Mouse (Mus musculus) CH12.LX (cell line): ENCODE data around the gene Sprr2a3. TPM values are rescaled to one million over a fixed set of nuclear protein-coding genes. Genes with fewer than 3 reads are reported as not detected.

Experiments used
- DNase-seq: peaks from one replicate; pipeline ENCODE4 v3.0.0-alpha.2; 2013; ENCODE audit errors: extremely low read depth
- H3K27ac ChIP-seq: 2 replicates; pipeline ENCODE4 v1.5.1; 2012; ENCODE audit warnings: low read depth, mild to moderate bottlenecking, control low read depth, moderate library complexity; ENCODE audit not compliant: insufficient read depth
- H3K27me3 ChIP-seq: replicated peaks from 2 replicates; pipeline ENCODE3; 2012; ENCODE audit warnings: inconsistent platforms
- H3K36me3 ChIP-seq, 2 experiments: replicated peaks in 1 of 2; 2 replicates each; pipeline versions ENCODE3 to v1.6.1; 2012; ENCODE audit warnings: inconsistent platforms in 1 of 2, low read length in 1 of 2, mild to moderate bottlenecking in 1 of 2, mixed read lengths in 1 of 2, moderate library complexity in 1 of 2; ENCODE audit not compliant: control insufficient read depth in 1 of 2, insufficient read depth in 1 of 2
- H3K4me1 ChIP-seq, 2 experiments: 2 replicates each; pipeline ENCODE4 v1.6.1; 2012; ENCODE audit warnings: inconsistent platforms in 1 of 2, moderate library complexity in 1 of 2; ENCODE audit not compliant: insufficient read depth in 2 of 2, control insufficient read depth in 1 of 2
- H3K4me2 ChIP-seq: 2 replicates; pipeline ENCODE4 v1.6.1; 2012; ENCODE audit warnings: low read depth, mild to moderate bottlenecking, control low read depth; ENCODE audit not compliant: poor library complexity, insufficient read depth, severe bottlenecking
- H3K4me3 ChIP-seq, 3 experiments: fragments of 150-350 bp in 1 of 3; sonication (generic) in 1 of 3; replicated peaks in 1 of 3; 2 replicates each; pipeline versions ENCODE3 to v1.5.1; 2011 to 2012; ENCODE audit warnings: low read depth in 2 of 3, low read length in 2 of 3, mild to moderate bottlenecking in 2 of 3, moderate library complexity in 2 of 3, control low read depth in 1 of 3, improper control_type of control experiment in 1 of 3, inconsistent platforms in 1 of 3, mixed read lengths in 1 of 3; ENCODE audit not compliant: poor library complexity in 1 of 3
- H3K79me2 ChIP-seq: replicated peaks from 2 replicates; pipeline ENCODE4 v1.6.1; 2012; ENCODE audit warnings: mild to moderate bottlenecking, moderate library complexity; ENCODE audit not compliant: control insufficient read depth, poor library complexity, insufficient read depth, severe bottlenecking; ENCODE audit errors: extremely low read depth
- H3K9ac ChIP-seq: 2 replicates; pipeline ENCODE4 v1.6.1; 2012; ENCODE audit warnings: low read depth, mild to moderate bottlenecking, control low read depth, moderate library complexity; ENCODE audit not compliant: insufficient read depth
- H3K9me3 ChIP-seq: replicated peaks from 2 replicates; pipeline ENCODE3; 2012; ENCODE audit warnings: low read length, inconsistent platforms, mixed read lengths
- CHD2 ChIP-seq: IDR thresholded peaks from 2 replicates; pipeline ENCODE4 v1.6.1; 2011; ENCODE audit warnings: low read length, improper control_type of control experiment
- ELF1 ChIP-seq: IDR thresholded peaks from 2 replicates; pipeline ENCODE4 v1.6.1; 2014; ENCODE audit warnings: low read depth, mild to moderate bottlenecking, inconsistent platforms, low read length, improper control_type of control experiment
- EP300 ChIP-seq: IDR thresholded peaks from 2 replicates; pipeline ENCODE4 v1.6.1; 2011; ENCODE audit warnings: low read length, improper control_type of control experiment
- IRF4 ChIP-seq: IDR thresholded peaks from 2 replicates; pipeline ENCODE4 v1.6.1; 2014; ENCODE audit warnings: low read depth, mild to moderate bottlenecking, inconsistent platforms, low read length, improper control_type of control experiment
- KAT2A ChIP-seq: IDR thresholded peaks from 2 replicates; pipeline ENCODE4 v1.6.1; 2012; ENCODE audit warnings: low read length, improper control_type of control experiment, inconsistent platforms; ENCODE audit not compliant: insufficient replicate concordance
- MAZ ChIP-seq: IDR thresholded peaks from 2 replicates; pipeline ENCODE4 v1.6.1; 2012; ENCODE audit warnings: low read depth, mild to moderate bottlenecking, inconsistent platforms, low read length, improper control_type of control experiment, moderate library complexity
- MEF2A ChIP-seq: IDR thresholded peaks from 2 replicates; pipeline ENCODE4 v1.6.1; 2014; ENCODE audit warnings: low read depth, mild to moderate bottlenecking, inconsistent platforms, low read length, improper control_type of control experiment, borderline replicate concordance
- PAX5 ChIP-seq: IDR thresholded peaks from 2 replicates; pipeline ENCODE4 v1.6.1; 2012; ENCODE audit warnings: low read length, inconsistent platforms, mixed read lengths
- RAD21 ChIP-seq: IDR thresholded peaks from 2 replicates; pipeline ENCODE4 v1.6.1; 2011; ENCODE audit warnings: low read depth, mild to moderate bottlenecking, low read length, improper control_type of control experiment, moderate library complexity
- TBP ChIP-seq: conservative IDR thresholded peaks from 2 replicates; pipeline ENCODE4 v1.6.1; 2011; ENCODE audit warnings: low read depth, low read length, improper control_type of control experiment
- USF1 ChIP-seq: IDR thresholded peaks from 2 replicates; pipeline ENCODE4 v1.6.1; 2014; ENCODE audit warnings: low read depth, mild to moderate bottlenecking, inconsistent platforms, low read length, improper control_type of control experiment
- ZMIZ1 ChIP-seq: IDR thresholded peaks from 2 replicates; pipeline ENCODE4 v1.6.1; 2012; ENCODE audit warnings: low read depth, mild to moderate bottlenecking, inconsistent platforms, low read length, improper control_type of control experiment
- dilution Hi-C: fragments of 300-500 bp; cut with MboI; formaldehyde crosslinking; loops from 2 replicates; pipeline ENCODE4 v1.14.3; 2020; ENCODE audit warnings: low sequenced_read_pairs; ENCODE audit not compliant: extremely low pct_unique_long_range_greater_than_20kb, extremely low pct_ligation_motif_present
- in situ Hi-C: fragments of 300-500 bp; cut with MboI; formaldehyde crosslinking; loops from 3 replicates; pipeline ENCODE4 v1.14.3; 2019; ENCODE audit warnings: low sequenced_read_pairs, low pct_ligation_motif_present, low pct_unique_long_range_greater_than_20kb, mixed read lengths
- polyA plus RNA-seq: library from polyadenylated mRNA; unstranded; fragments of >175 nt; gene quantifications from 2 replicates; pipeline ENCODE4 v1.2.1, GENCODE M21; 2012; ENCODE audit warnings: low read depth; ENCODE audit not compliant: insufficient read length
- total RNA-seq, 2 experiments: library from RNA; depleted of rRNA; stranded (reverse); fragments of 300-350 nt in 1 of 2; fragments of >200 nt in 1 of 2; gene quantifications; 2 replicates each; pipeline ENCODE4 v1.2.3; 2012 to 2014

The Sprr2a3 gene
- total and polyA plus RNA-seq, 3 experiments: not detected

- H3K9ac ChIP-seq: no peak overlapping the region
- H3K9me3 ChIP-seq: peaks cover 28% of the 10 kb centered on the region
- H3K4me3 ChIP-seq: no peak overlapping the region
- TF ChIP-seq EP300 (no peak), MEF2A (no peak)
- H3K4me1 ChIP-seq: no peaks in the 10 kb centered on the region
- H3K4me2 ChIP-seq: no peak overlapping the region
- H3K79me2 ChIP-seq: no peaks in the 10 kb centered on the region
- in situ Hi-C loops: no loop called here
- no peak overlapping the region for H3K27ac ChIP-seq
- no peaks in the 10 kb centered on the region for H3K27me3 ChIP-seq
- dilution Hi-C loops: no loop called here
- H3K36me3 ChIP-seq: no peaks in the 10 kb centered on the region
- no peak for DNase-seq
These were observed 51.1 kb downstream of the Sprr2a3 start for GRCm38 (mm10) chr3:92336278-92336677.

GRCm38 (mm10) chr3:92338840-92339239 is 53.6 kb downstream of the Sprr2a3 start, which contains the start of gene Sprr2d:
Gene Sprr2d, plus strand, starts transcription at chr3:92339140.
- no peak for DNase-seq
- Histone ChIP-seq H3K79me2 (no peaks in the 10 kb centered on the region), H3K27ac (no peak within 1 kb of the TSS), H3K4me3 (no peak within 1 kb of the TSS), H3K27me3 (no peaks in the 10 kb centered on the region), H3K36me3 (no peaks in the 10 kb centered on the region), H3K4me2 (no peak within 1 kb of the TSS), H3K4me1 (no peaks in the 10 kb centered on the region), H3K9ac (no peak within 1 kb of the TSS), H3K9me3 (peaks cover 24% of the 10 kb centered on the region)
- in situ Hi-C loops (no loop called here), dilution Hi-C loops (no loop called here)
- no peak for TF ChIP-seq MEF2A
- TF ChIP-seq USF1: no peak
- TF ChIP-seq TBP: no peak
- TF ChIP-seq ELF1: no peak
- TF ChIP-seq CHD2: no peak
- TF ChIP-seq EP300: no peak
- TF ChIP-seq MAZ: no peak
- no peak for TF ChIP-seq IRF4
- no peak for TF ChIP-seq ZMIZ1
- TF ChIP-seq PAX5: no peak
- TF ChIP-seq KAT2A: no peak
- no peak for TF ChIP-seq RAD21

Other genes with a start within 250 kb of the Sprr2a3 start
- gene Lor, start 202.3 kb upstream of the Sprr2a3 start, total RNA-seq (2012; rRNA removed): not detected in 2 replicates
- gene Lor, start 202.3 kb upstream of the Sprr2a3 start, total RNA-seq (2014; rRNA removed): not detected in 2 replicates
- not detected in 2 replicates for gene Lor, start 202.3 kb upstream of the Sprr2a3 start, polyA plus RNA-seq
- not detected in 2 replicates for gene Prr9, start 161.5 kb upstream of the Sprr2a3 start, total RNA-seq (2012; rRNA removed)
- gene Prr9, start 161.5 kb upstream of the Sprr2a3 start, total RNA-seq (2014; rRNA removed): not detected in 2 replicates
- gene Prr9, start 161.5 kb upstream of the Sprr2a3 start, polyA plus RNA-seq: not detected in 2 replicates
- gene Lelp1, start 142.7 kb upstream of the Sprr2a3 start, total RNA-seq (2012; rRNA removed): not detected in 2 replicates
- gene Lelp1, start 142.7 kb upstream of the Sprr2a3 start, total RNA-seq (2014; rRNA removed): not detected in 2 replicates
- not detected in 2 replicates for gene Lelp1, start 142.7 kb upstream of the Sprr2a3 start, polyA plus RNA-seq
- gene Sprr2a1, start 69.6 kb upstream of the Sprr2a3 start, total RNA-seq (2012; rRNA removed): not detected in 2 replicates
- gene Sprr2a1, start 69.6 kb upstream of the Sprr2a3 start, total RNA-seq (2014; rRNA removed): not detected in 2 replicates
- gene Sprr2a1, start 69.6 kb upstream of the Sprr2a3 start, polyA plus RNA-seq: not detected in 2 replicates
- not detected in 2 replicates for gene Sprr2a2, start 69.5 kb upstream of the Sprr2a3 start, total RNA-seq (2012; rRNA removed)
- gene Sprr2a2, start 69.5 kb upstream of the Sprr2a3 start, total RNA-seq (2014; rRNA removed): not detected in 2 replicates
- not detected in 2 replicates for gene Sprr2a2, start 69.5 kb upstream of the Sprr2a3 start, polyA plus RNA-seq
- not detected in 2 replicates for gene Sprr2b, start 31.2 kb downstream of the Sprr2a3 start, total RNA-seq (2012; rRNA removed)
- gene Sprr2b, start 31.2 kb downstream of the Sprr2a3 start, total RNA-seq (2014; rRNA removed): not detected in 2 replicates
- gene Sprr2b, start 31.2 kb downstream of the Sprr2a3 start, polyA plus RNA-seq: not detected in 2 replicates
- not detected in 2 replicates for gene Sprr2d, start 53.7 kb downstream of the Sprr2a3 start, total RNA-seq (2012; rRNA removed)
- not detected in 2 replicates for gene Sprr2d, start 53.7 kb downstream of the Sprr2a3 start, total RNA-seq (2014; rRNA removed)
- gene Sprr2d, start 53.7 kb downstream of the Sprr2a3 start, polyA plus RNA-seq: not detected in 2 replicates
- not detected in 2 replicates for gene Sprr2e, start 66.7 kb downstream of the Sprr2a3 start, total RNA-seq (2012; rRNA removed)
- gene Sprr2e, start 66.7 kb downstream of the Sprr2a3 start, total RNA-seq (2014; rRNA removed): not detected in 2 replicates
- not detected in 2 replicates for gene Sprr2e, start 66.7 kb downstream of the Sprr2a3 start, polyA plus RNA-seq
- gene Sprr2f, start 79.8 kb downstream of the Sprr2a3 start, total RNA-seq (2012; rRNA removed): not detected in 2 replicates
- gene Sprr2f, start 79.8 kb downstream of the Sprr2a3 start, total RNA-seq (2014; rRNA removed): not detected in 2 replicates
- gene Sprr2f, start 79.8 kb downstream of the Sprr2a3 start, polyA plus RNA-seq: not detected in 2 replicates
- gene Sprr2h, start 100.3 kb downstream of the Sprr2a3 start, total RNA-seq (2012; rRNA removed): not detected in 2 replicates
- gene Sprr2h, start 100.3 kb downstream of the Sprr2a3 start, total RNA-seq (2014; rRNA removed): not detected in 2 replicates
- gene Sprr2h, start 100.3 kb downstream of the Sprr2a3 start, polyA plus RNA-seq: not detected in 2 replicates
- gene Sprr2i, start 122.6 kb downstream of the Sprr2a3 start, total RNA-seq (2012; rRNA removed): not detected in 2 replicates
- gene Sprr2i, start 122.6 kb downstream of the Sprr2a3 start, total RNA-seq (2014; rRNA removed): not detected in 2 replicates
- not detected in 2 replicates for gene Sprr2i, start 122.6 kb downstream of the Sprr2a3 start, polyA plus RNA-seq
- gene Sprr2j-ps, start 132.7 kb downstream of the Sprr2a3 start, total RNA-seq (2012; rRNA removed): not detected in 2 replicates
- gene Sprr2j-ps, start 132.7 kb downstream of the Sprr2a3 start, total RNA-seq (2014; rRNA removed): not detected in 2 replicates
- not detected in 2 replicates for gene Sprr2j-ps, start 132.7 kb downstream of the Sprr2a3 start, polyA plus RNA-seq
- 8.4 and 10.6 TPM in 2 replicates for gene Gm9774, start 144.0 kb downstream of the Sprr2a3 start, total RNA-seq (2012; rRNA removed)
- 11.9 and 14.0 TPM in 2 replicates for gene Gm9774, start 144.0 kb downstream of the Sprr2a3 start, total RNA-seq (2014; rRNA removed)
- 87.2 and 105 TPM in 2 replicates for gene Gm9774, start 144.0 kb downstream of the Sprr2a3 start, polyA plus RNA-seq
- not detected in 2 replicates for gene Sprr2k, start 147.2 kb downstream of the Sprr2a3 start, total RNA-seq (2012; rRNA removed)
- gene Sprr2k, start 147.2 kb downstream of the Sprr2a3 start, total RNA-seq (2014; rRNA removed): not detected in 2 replicates
- not detected in 2 replicates for gene Sprr2k, start 147.2 kb downstream of the Sprr2a3 start, polyA plus RNA-seq
- not detected in 2 replicates for gene Sprr1b, start 153.4 kb downstream of the Sprr2a3 start, total RNA-seq (2012; rRNA removed)
- not detected in 2 replicates for gene Sprr1b, start 153.4 kb downstream of the Sprr2a3 start, total RNA-seq (2014; rRNA removed)
- gene Sprr1b, start 153.4 kb downstream of the Sprr2a3 start, polyA plus RNA-seq: not detected in 2 replicates
- not detected in 2 replicates for gene Sprr3, start 173.3 kb downstream of the Sprr2a3 start, total RNA-seq (2012; rRNA removed)
- not detected in 2 replicates for gene Sprr3, start 173.3 kb downstream of the Sprr2a3 start, total RNA-seq (2014; rRNA removed)
- not detected in 2 replicates for gene Sprr3, start 173.3 kb downstream of the Sprr2a3 start, polyA plus RNA-seq
- not detected in 2 replicates for gene Sprr1a, start 200.5 kb downstream of the Sprr2a3 start, total RNA-seq (2012; rRNA removed)
- not detected in 2 replicates for gene Sprr1a, start 200.5 kb downstream of the Sprr2a3 start, total RNA-seq (2014; rRNA removed)
- gene Sprr1a, start 200.5 kb downstream of the Sprr2a3 start, polyA plus RNA-seq: not detected in 2 replicates
- gene Sprr4, start 215.1 kb downstream of the Sprr2a3 start, total RNA-seq (2012; rRNA removed): not detected in 2 replicates
- gene Sprr4, start 215.1 kb downstream of the Sprr2a3 start, total RNA-seq (2014; rRNA removed): not detected in 2 replicates
- not detected in 2 replicates for gene Sprr4, start 215.1 kb downstream of the Sprr2a3 start, polyA plus RNA-seq
- gene 2310046K23Rik, start 249.1 kb downstream of the Sprr2a3 start, total RNA-seq (2012; rRNA removed): not detected in 2 replicates
- not detected in 2 replicates for gene 2310046K23Rik, start 249.1 kb downstream of the Sprr2a3 start, total RNA-seq (2014; rRNA removed)
- not detected in 2 replicates for gene 2310046K23Rik, start 249.1 kb downstream of the Sprr2a3 start, polyA plus RNA-seq